In genomic region chr10:69786220-69786993, GRCm38 (mm10) we compare ENCODE assay signal across 16 mouse cellular contexts.
DNase-seq lines count a peak whose midpoint lies in the region; ATAC-seq and TF ChIP-seq lines count a peak whose summit lies in the region.
"Had no signal": no experiment of that assay in that cellular context is flagged by ENCODE, and none has a peak within 500 bp of the region (broad histone marks: within the 10 kb centered on the region; RNA-seq: fewer than 3 reads in every experiment).

No protein-coding gene starts in this region.

- no peaks in the 10 kb centered on the region for H3K9me3 ChIP-seq in intestine, embryonic 14.5 days (ENCODE audit: control insufficient read depth, low read length)
- no peaks in the 10 kb centered on the region for H3K9me3 ChIP-seq in intestine, postnatal 0 days (ENCODE audit: control insufficient read depth)
- 0 out of 2 replicates have a peak, but pooled peaks cover 4% of the 10 kb centered on the region for H3K9me3 ChIP-seq in limb, embryonic 13.5 days
- H3K9me3 ChIP-seq: intestine, embryonic 15.5 days; stomach, embryonic 15.5 days had no signal

- H3K4me3 ChIP-seq in intestine, embryonic 14.5 days (ENCODE audit: low read depth, low read length): no peak overlapping the region
- H3K4me3 ChIP-seq in intestine, postnatal 0 days (ENCODE audit: low read depth, low read length): no peak overlapping the region
- H3K4me3 ChIP-seq in limb, embryonic 13.5 days: no peak overlapping the region
- H3K4me3 ChIP-seq: intestine, embryonic 15.5 days; stomach, embryonic 15.5 days had no signal

- 62% methylated on average over 13 of the region's 13 CpGs for WGBS in intestine, embryonic 14.5 days
- WGBS in intestine, postnatal 0 days: 68% methylated on average over 13 of the region's 13 CpGs
- 39% methylated on average over 13 of the region's 13 CpGs for WGBS in limb, embryonic 13.5 days

- no peaks in the 10 kb centered on the region for H3K27me3 ChIP-seq in intestine, embryonic 14.5 days (replicated peaks; ENCODE audit: control insufficient read depth, insufficient read depth, low read length)
- no peaks in the 10 kb centered on the region for H3K27me3 ChIP-seq in intestine, postnatal 0 days (replicated peaks; ENCODE audit: control insufficient read depth, insufficient read depth, low read length)
- no peaks in the 10 kb centered on the region for H3K27me3 ChIP-seq in limb, embryonic 13.5 days
- H3K27me3 ChIP-seq: CH12.LX; intestine, embryonic 15.5 days; stomach, embryonic 15.5 days had no signal

- H3K4me1 ChIP-seq in intestine, embryonic 14.5 days (replicated peaks; ENCODE audit: control insufficient read depth, insufficient read depth, low read length): peaks cover 11% of the 10 kb centered on the region
- H3K4me1 ChIP-seq in intestine, postnatal 0 days (replicated peaks; ENCODE audit: control insufficient read depth, insufficient read depth, low read length): no peaks in the 10 kb centered on the region
- peaks cover 29% of the 10 kb centered on the region for H3K4me1 ChIP-seq in limb, embryonic 13.5 days

- no peaks in the 10 kb centered on the region for H3K36me3 ChIP-seq in intestine, embryonic 14.5 days (ENCODE audit: control insufficient read depth, insufficient read depth, low read length)
- H3K36me3 ChIP-seq in intestine, postnatal 0 days (ENCODE audit: control insufficient read depth, insufficient read depth): no peaks in the 10 kb centered on the region
- no peaks in the 10 kb centered on the region for H3K36me3 ChIP-seq in limb, embryonic 13.5 days
- H3K36me3 ChIP-seq: intestine, embryonic 15.5 days; stomach, embryonic 15.5 days had no signal

- peak overlapping the region; percentile 43 for H3K4me2 ChIP-seq in intestine, embryonic 14.5 days (ENCODE audit: low read length)
- no peak overlapping the region for H3K4me2 ChIP-seq in intestine, postnatal 0 days (replicated peaks; ENCODE audit: low read depth)
- H3K4me2 ChIP-seq in limb, embryonic 13.5 days (replicated peaks): 0 out of 2 replicates have a peak overlapping the region, but pooled peaks have one; percentile 57

- TF ChIP-seq CTCF in intestine, postnatal 0 days (IDR thresholded peaks at IDR 0.05; ENCODE audit: low read depth): no peak

- no peak overlapping the region for H3K9ac ChIP-seq in intestine, embryonic 14.5 days (ENCODE audit: low read length)
- no peak overlapping the region for H3K9ac ChIP-seq in intestine, postnatal 0 days (ENCODE audit: low read depth, low read length)
- no peak overlapping the region for H3K9ac ChIP-seq in limb, embryonic 13.5 days
- H3K9ac ChIP-seq: intestine, embryonic 15.5 days; liver, embryonic 14.5 days; stomach, embryonic 15.5 days had no signal

- no peak overlapping the region for H3K27ac ChIP-seq in intestine, embryonic 14.5 days (ENCODE audit: low read depth)
- no peak overlapping the region for H3K27ac ChIP-seq in intestine, postnatal 0 days (ENCODE audit: low read depth, low read length)
- no peak overlapping the region for H3K27ac ChIP-seq in limb, embryonic 13.5 days
- H3K27ac ChIP-seq: liver, embryonic 14.5 days; macrophage; stomach, embryonic 15.5 days had no signal

- DNase-seq in intestine, embryonic 14.5 days (ENCODE audit: low spot score): no peak
- DNase-seq in ZHBTc4 (ENCODE audit: low read depth, low spot score): peak; percentile 28
- peak; percentile 36 for DNase-seq in embryo, embryonic 9.5 days (ENCODE audit: extremely low spot score)
- DNase-seq in left cerebral cortex, adult 9 months (ENCODE audit: low spot score in 2 of 2): no peak
- no peak for DNase-seq in yolk sac, embryonic 10.5 days (ENCODE audit: low spot score)
- DNase-seq: adrenal gland, postnatal 10 days; cerebellum, postnatal 25 days; kidney, postnatal 14 days had no signal

- no peak for ATAC-seq in intestine, embryonic 14.5 days (replicated peaks; ENCODE audit: low FRiP score, low TSS enrichment, low read depth)
- no peak for ATAC-seq in intestine, postnatal 0 days
- no peak for ATAC-seq in limb, embryonic 13.5 days (ENCODE audit: low FRiP score, low read depth)
- ATAC-seq: forebrain, embryonic 16.5 days; intestine, embryonic 15.5 days had no signal

Comparison
In these comparisons a context has a peak if more than half of its experiments do, and no peak if none do; other contexts are left out.
1. DNase-seq: peak in ZHBTc4 (single experiment) and embryo, embryonic 9.5 days (single experiment); none in intestine, embryonic 14.5 days (single experiment), left cerebral cortex, adult 9 months (0 of 2) and yolk sac, embryonic 10.5 days (single experiment).